Mouse (Mus musculus): ENCODE measurements around the gene Kdm1a.

DNA sequence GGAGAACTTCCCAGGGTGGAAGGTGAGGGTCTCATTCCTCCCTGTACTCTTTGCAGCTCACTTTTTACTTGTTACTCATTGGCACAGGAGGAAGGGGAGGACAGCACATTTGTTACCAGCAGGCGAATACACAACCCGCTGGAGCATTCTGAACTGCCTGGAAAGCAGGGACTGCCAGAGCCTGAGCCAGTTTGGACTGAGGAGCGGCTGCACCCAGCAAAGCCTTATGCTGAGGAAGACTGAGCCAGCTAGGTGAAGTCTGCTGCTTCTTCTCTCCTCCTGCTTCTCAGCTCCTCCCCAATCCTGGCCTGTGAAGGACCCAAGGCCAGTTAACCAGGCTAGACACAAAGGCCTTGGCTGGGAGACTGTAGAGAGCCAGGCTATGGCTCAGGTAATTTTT is 57.4 kb downstream of the Kdm1a start:
- no peak for TF ChIP-seq GATA1 (IDR thresholded peaks at IDR 0.05; ENCODE audit: borderline replicate concordance, low read length)
- TF ChIP-seq FLI1 (IDR thresholded peaks at IDR 0.05; ENCODE audit: low read length), result no peak
